Mouse (Mus musculus) lung, embryonic 16.5 days (tissue): Measurements from ENCODE around the gene Prkce. TPM values are rescaled to one million over a fixed set of nuclear protein-coding genes. Genes with fewer than 3 reads are reported as not detected.

ENCODE experiments used
- ATAC-seq: fragments of 200-750 bp; cut with Nextera tagmentation; 2 replicates; pipeline ENCODE4 v1.8.0; 2017; ENCODE audit warnings: low read depth, mild to moderate bottlenecking, moderate library complexity
- H3K27ac ChIP-seq: fragments of 300-500 bp; sonication (generic); 2 replicates; pipeline ENCODE4 v1.5.1; 2014; ENCODE audit warnings: mild to moderate bottlenecking, control low read depth, low read length
- H3K27me3 ChIP-seq: fragments of 300-500 bp; sonication (generic); 2 replicates; pipeline ENCODE4 v1.6.1; 2014; ENCODE audit warnings: low read depth, low read length, mixed read lengths; ENCODE audit not compliant: control insufficient read depth, insufficient read depth
- H3K36me3 ChIP-seq: fragments of 300-500 bp; sonication (generic); 2 replicates; pipeline ENCODE4 v1.6.1; 2014; ENCODE audit warnings: low read length; ENCODE audit not compliant: control insufficient read depth, insufficient read depth
- H3K4me1 ChIP-seq: fragments of 300-500 bp; sonication (generic); replicated peaks from 2 replicates; pipeline ENCODE4 v1.6.1; 2014; ENCODE audit warnings: low read length, mixed read lengths; ENCODE audit not compliant: control insufficient read depth, insufficient read depth
- H3K4me2 ChIP-seq: fragments of 300-500 bp; sonication (generic); 2 replicates; pipeline ENCODE4 v1.6.1; 2014; ENCODE audit warnings: low read depth, low read length, control low read depth
- H3K4me3 ChIP-seq: fragments of 300-500 bp; sonication (generic); 2 replicates; pipeline ENCODE4 v1.5.1; 2014; ENCODE audit warnings: mild to moderate bottlenecking, low read length, control low read depth
- H3K9ac ChIP-seq: fragments of 300-500 bp; sonication (generic); 2 replicates; pipeline ENCODE4 v1.6.1; 2014; ENCODE audit warnings: low read length, control low read depth
- H3K9me3 ChIP-seq: fragments of 300-500 bp; sonication (generic); 2 replicates; pipeline ENCODE4 v1.6.1; 2016; ENCODE audit warnings: low read length; ENCODE audit not compliant: control insufficient read depth
- WGBS: fragments of 180-500 bp; shearing (Covaris S2); extraction: QIAGEN DNeasy Blood & Tissue Kit; methylation state at CpG from one replicate; pipeline ENCODE4 v1.1.7; 2014; 5-methylcytosine and 5-hydroxymethylcytosine counted together
- polyA plus RNA-seq: library from polyadenylated mRNA; unstranded; fragments of >200 nt; fragmentation: Nextera tagmentation; extraction: Ambion mirVana; gene quantifications from 2 replicates; pipeline ENCODE4 v1.2.1, GENCODE M21; 2015

Prkce gene
- polyA plus RNA-seq, 1 experiment from 2014 or later: 4.9 TPM

DNA sequence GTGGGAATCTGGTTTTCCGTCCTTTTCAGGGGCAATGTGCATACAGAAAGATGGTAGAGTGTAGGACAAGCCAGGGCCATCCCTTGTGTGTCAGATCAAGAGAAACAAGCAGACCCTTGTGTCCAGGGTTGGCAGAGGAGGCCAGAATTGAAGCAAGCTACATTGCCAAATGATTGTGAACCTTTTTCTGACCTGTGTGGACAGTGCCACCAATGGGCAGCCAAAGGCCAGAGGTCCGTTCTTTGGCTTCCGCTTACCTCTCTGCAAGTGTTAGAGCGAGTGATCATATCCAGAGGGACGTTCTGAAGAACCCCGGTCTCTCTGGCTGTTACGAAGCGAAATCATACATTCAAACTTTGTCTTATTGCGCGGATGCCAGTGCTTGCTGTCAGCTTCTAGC, 225.6 kb downstream of the Prkce start:
- no peak for ATAC-seq
- Histone ChIP-seq H3K4me1 (0 out of 2 replicates have a peak, but pooled peaks cover 2% of the 10 kb centered on the region), H3K9ac (no peak overlapping the region), H3K4me3 (no peak overlapping the region), H3K27ac (no peak overlapping the region), H3K9me3 (no peaks in the 10 kb centered on the region), H3K36me3 (no peaks in the 10 kb centered on the region), H3K4me2 (no peak overlapping the region), H3K27me3 (no peaks in the 10 kb centered on the region)
- WGBS: 91% methylated on average over 10 of the region's 10 CpGs

DNA sequence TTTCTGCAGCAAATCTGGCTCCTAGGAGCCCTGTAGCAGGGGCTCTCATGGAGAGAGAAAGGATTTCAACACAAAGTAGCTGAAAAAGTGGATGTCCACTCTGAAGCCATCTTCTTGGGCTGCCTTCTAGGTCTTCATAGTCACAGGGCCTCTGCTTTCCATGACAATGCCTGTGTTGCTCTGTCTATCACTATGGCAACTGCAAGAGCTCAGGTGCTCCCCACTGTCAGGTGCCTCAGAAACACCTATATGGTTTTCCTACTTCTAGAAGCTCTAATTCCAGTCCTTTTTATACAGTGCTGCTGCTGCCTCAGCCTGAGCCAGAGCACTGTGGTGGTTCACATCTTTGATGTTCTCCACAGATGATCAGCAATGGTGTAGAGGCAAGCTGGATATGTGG, 229.5 kb downstream of the Prkce start:
- no peak overlapping the region for H3K9ac ChIP-seq

DNA sequence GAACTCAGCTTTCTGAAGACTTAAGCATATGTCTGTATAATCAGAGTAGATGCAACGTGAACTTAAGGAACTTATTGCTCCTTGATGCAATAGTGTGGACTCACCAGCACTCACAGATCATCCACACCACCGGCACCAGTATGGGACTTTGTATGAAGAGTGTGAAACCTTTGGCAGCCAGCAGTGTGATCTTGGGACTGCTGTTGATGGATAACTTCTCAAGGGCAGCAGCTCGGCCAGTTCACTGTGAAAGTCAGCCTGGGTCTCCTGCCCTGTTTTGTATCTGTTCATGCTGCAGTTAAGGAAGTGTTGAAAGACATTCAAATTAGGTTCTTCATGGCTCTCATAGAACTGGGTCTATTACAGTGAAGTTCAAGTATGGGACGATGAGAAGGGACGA, 230.1 kb downstream of the Prkce start:
- Histone ChIP-seq H3K4me1 (0 out of 2 replicates have a peak, but pooled peaks cover 2% of the 10 kb centered on the region), H3K4me3 (no peak overlapping the region), H3K27ac (no peak overlapping the region), H3K9me3 (no peaks in the 10 kb centered on the region), H3K36me3 (no peaks in the 10 kb centered on the region), H3K9ac (no peak overlapping the region), H3K4me2 (no peak overlapping the region), H3K27me3 (no peaks in the 10 kb centered on the region)
- ATAC-seq: no peak
- 56% methylated on average over 5 of the region's 5 CpGs for WGBS

More for the DNA sequence above, 229.5 kb downstream of the Prkce start:
- Histone ChIP-seq H3K4me2 (no peak overlapping the region), H3K4me3 (no peak overlapping the region), H3K4me1 (0 out of 2 replicates have a peak, but pooled peaks cover 2% of the 10 kb centered on the region), H3K9me3 (no peaks in the 10 kb centered on the region), H3K27me3 (no peaks in the 10 kb centered on the region), H3K27ac (no peak overlapping the region), H3K36me3 (no peaks in the 10 kb centered on the region)
- ATAC-seq: no peak

DNA sequence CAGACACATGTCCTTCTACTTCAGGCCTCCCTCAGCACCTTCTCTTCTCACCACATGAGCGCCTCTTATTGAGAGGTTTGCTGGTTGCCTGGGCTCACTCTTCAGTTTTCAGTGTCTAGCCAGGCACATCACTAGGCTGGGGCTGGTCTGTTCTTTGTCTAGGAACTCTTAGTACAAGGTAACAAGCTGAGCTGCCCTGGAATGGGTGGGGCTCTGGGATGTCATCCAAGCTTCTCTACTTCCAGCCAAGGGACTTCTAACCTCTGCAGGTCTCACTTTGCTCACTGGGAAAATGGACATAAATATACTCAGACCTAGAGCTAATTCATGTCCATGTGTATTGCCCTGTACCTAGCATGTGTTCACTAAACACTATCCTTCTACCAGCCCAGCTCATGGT, 230.6 kb downstream of the Prkce start:
- WGBS: 100% methylated on average over 1 of the region's 1 CpGs
- Histone ChIP-seq H3K9me3 (no peaks in the 10 kb centered on the region), H3K4me2 (no peak overlapping the region), H3K4me1 (0 out of 2 replicates have a peak, but pooled peaks cover 2% of the 10 kb centered on the region), H3K27me3 (no peaks in the 10 kb centered on the region), H3K36me3 (no peaks in the 10 kb centered on the region), H3K9ac (no peak overlapping the region), H3K27ac (no peak overlapping the region), H3K4me3 (no peak overlapping the region)
- ATAC-seq: no peak

DNA sequence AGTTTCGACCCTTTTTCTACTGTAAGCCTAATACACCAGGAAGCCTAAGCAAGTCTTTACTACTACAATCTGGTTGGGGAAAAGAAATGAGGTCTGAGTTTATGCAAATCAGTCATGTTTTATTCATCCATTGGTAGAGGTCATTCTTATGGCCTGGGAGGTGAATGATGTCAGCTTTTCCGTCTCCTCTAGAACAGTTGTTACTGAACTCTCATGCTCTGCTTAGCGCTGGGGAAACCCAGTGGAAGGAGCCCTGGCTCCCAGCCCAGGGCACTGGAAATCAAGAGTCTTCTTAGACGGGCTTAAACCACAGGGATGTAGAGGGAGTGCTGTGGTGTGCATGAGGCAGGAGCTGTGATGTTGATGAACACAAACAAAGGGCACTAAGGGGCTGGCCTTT, 232.4 kb downstream of the Prkce start:
- Histone ChIP-seq H3K9ac (no peak overlapping the region), H3K4me3 (no peak overlapping the region), H3K4me1 (no peaks in the 10 kb centered on the region), H3K4me2 (no peak overlapping the region), H3K9me3 (no peaks in the 10 kb centered on the region), H3K36me3 (no peaks in the 10 kb centered on the region), H3K27ac (no peak overlapping the region), H3K27me3 (no peaks in the 10 kb centered on the region)
- WGBS: 51% methylated on average over 4 of the region's 4 CpGs
- no peak for ATAC-seq

DNA sequence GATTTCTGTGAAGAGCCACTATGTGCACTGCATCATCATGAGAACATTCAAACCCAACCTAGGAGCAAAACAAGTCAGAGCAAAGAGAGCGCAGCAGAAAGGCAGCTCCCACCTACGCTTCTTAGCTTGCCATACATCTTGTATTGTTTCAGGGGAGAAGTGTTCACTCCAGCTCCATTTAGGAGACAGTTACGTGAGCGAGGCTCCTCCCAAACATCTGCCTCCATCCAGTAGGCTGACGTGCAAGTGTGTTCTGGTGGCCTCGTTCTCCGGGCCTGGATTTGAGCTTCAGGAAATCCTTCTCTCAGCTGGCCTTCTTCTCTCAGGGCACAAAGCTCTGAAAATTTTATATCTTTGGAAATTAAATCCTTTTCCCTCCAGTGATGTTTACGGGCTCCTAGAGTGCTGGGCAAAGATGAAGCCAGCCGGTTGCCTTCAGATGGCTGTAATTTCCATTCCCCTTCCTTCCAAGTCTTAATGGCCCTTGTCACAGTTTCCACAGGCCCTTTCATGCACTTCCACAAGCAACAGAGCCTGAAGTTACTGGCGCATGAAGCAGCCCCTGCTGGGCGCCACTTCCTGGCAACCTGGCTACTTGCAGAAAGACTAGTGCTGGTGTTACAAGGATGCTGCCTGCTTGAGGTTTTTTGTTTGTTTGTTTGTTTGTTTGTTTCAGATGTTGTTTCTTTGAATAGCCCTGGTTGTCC, 237.4 kb downstream of the Prkce start:
- no peak overlapping the region for H3K27ac ChIP-seq
- no peak overlapping the region for H3K4me2 ChIP-seq
- 81% methylated on average over 11 of the region's 11 CpGs for WGBS

DNA sequence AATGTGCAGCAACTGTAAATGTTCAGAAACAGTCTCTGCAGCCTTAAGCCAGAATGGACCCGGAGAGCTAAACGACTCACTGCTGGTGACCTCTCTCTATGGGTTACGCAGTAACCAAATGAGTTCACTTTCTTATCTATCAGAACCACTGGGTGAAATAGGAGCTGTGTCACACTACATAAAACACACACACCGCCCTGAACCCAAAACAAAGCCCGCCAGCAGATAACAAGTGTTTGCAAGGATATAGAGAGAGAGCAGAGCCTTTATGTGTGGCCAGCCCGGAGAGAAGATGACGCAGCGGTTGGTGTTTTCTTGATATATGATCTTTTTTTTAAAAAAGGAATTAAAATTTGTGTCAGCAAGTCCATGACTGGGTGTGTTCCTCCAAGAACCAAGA, 238.1 kb downstream of the Prkce start:
- no peak overlapping the region for H3K4me3 ChIP-seq
- no peak overlapping the region for H3K27ac ChIP-seq
- no peaks in the 10 kb centered on the region for H3K9me3 ChIP-seq
- no peak overlapping the region for H3K9ac ChIP-seq
- H3K36me3 ChIP-seq: no peaks in the 10 kb centered on the region
- ATAC-seq: no peak
- WGBS: 54% methylated on average over 8 of the region's 8 CpGs
- H3K4me2 ChIP-seq: no peak overlapping the region
- peaks cover 11% of the 10 kb centered on the region for H3K4me1 ChIP-seq
- H3K27me3 ChIP-seq: no peaks in the 10 kb centered on the region

More for the DNA sequence above, 237.4 kb downstream of the Prkce start:
- H3K9ac ChIP-seq: no peak overlapping the region
- no peaks in the 10 kb centered on the region for H3K27me3 ChIP-seq
- no peak for ATAC-seq
- H3K9me3 ChIP-seq: no peaks in the 10 kb centered on the region
- H3K36me3 ChIP-seq: no peaks in the 10 kb centered on the region
- peaks cover 11% of the 10 kb centered on the region for H3K4me1 ChIP-seq
- no peak overlapping the region for H3K4me3 ChIP-seq

DNA sequence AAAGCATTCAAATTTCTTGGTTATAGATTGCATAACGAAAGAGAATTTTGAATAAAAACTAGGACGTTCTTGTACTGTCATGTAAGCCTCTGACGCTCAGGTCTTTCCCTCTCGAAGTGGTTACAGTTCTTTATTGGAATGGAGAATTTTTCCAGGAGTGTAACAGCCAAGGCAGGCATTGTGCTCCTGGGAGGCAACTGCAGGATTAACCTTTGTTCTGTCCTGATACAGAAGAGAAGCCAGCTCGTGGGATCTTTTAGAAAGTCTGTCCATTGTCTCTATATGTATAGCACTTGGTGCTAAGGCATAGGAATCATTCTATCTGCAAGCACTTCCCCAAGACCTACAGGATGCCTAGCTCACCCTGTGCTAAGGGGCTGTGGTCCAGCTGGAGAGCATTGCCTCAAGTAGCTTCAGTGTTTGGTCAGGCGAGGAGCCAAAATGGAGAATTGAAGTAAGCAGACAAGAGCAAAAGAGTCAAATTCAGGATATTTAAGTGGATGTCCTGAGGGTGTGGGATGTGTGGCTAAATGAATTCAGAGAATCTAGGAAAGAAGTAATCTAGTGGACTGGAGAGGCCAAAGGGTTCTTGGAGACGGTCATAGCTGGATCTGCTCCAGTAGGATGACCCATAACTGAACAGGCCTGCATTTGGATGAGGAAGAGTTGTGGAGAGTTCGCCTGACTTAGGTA, 240.5 kb downstream of the Prkce start:
- Histone ChIP-seq H3K27me3 (no peaks in the 10 kb centered on the region), H3K4me2 (no peak overlapping the region), H3K9ac (no peak overlapping the region), H3K4me3 (no peak overlapping the region), H3K36me3 (no peaks in the 10 kb centered on the region), H3K4me1 (peaks cover 28% of the 10 kb centered on the region), H3K9me3 (no peaks in the 10 kb centered on the region), H3K27ac (no peak overlapping the region)
- WGBS: 72% methylated on average over 8 of the region's 8 CpGs
- peak; percentile 26; the same call in 1 of the 2 replicates for ATAC-seq

DNA sequence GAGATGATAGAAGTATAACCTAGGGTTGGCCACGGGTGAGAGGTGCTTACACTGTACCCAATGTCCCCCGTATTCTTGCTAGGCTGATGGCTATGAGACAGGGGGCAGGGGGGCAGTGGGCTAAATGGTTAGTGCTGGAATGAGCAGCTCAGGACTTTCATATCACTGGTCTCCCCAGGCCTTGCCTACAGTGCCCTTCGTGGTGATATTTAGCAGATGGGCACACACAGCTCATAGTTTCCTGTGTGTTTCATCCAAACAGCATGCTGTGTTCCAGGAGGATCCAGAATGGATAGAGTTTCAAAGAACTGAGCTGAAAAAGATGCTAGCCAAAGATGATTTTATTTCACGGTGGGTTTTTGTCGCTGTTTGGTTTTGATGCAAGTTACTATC, 241.0 kb downstream of the Prkce start:
- no peaks in the 10 kb centered on the region for H3K36me3 ChIP-seq
- no peak overlapping the region for H3K4me2 ChIP-seq
- no peaks in the 10 kb centered on the region for H3K9me3 ChIP-seq
- 85% methylated on average over 5 of the region's 5 CpGs for WGBS
- H3K9ac ChIP-seq: no peak overlapping the region
- no peak overlapping the region for H3K4me3 ChIP-seq
- H3K27me3 ChIP-seq: no peaks in the 10 kb centered on the region
- peaks cover 28% of the 10 kb centered on the region for H3K4me1 ChIP-seq
- H3K27ac ChIP-seq: no peak overlapping the region
- ATAC-seq: no peak
